Mouse (Mus musculus): ENCODE data around the gene Ago4. TPM values are rescaled to one million over a fixed set of nuclear protein-coding genes. Genes with fewer than 3 reads are reported as not detected.

Ago4 gene
- total and polyA plus RNA-seq, 3 experiments, result 0.42 to 1.8 TPM; not detected in 1

GRCm38 (mm10) chr4:126496963-126497362 lies 36.3 kb downstream of the Ago4 start:
- Histone ChIP-seq H3K9ac (ENCODE audit: control insufficient read depth, low read depth, low read length, poor library complexity, severe bottlenecking) (no peak overlapping the region), H3K9me3 (replicated peaks; ENCODE audit: insufficient read depth, low read length) (no peaks in the 10 kb centered on the region), H3K27ac (ENCODE audit: control insufficient read depth, low read depth, low read length) (no peak overlapping the region), H3K4me1 (ENCODE audit: control insufficient read depth in 1 of 2, insufficient read depth in 2 of 2, low read length in 2 of 2) (peaks cover 0 to 12% of the 10 kb centered on the region in 2 experiments; a peak in 2 of 4 replicates), H3K79me2 (ENCODE audit: control insufficient read depth, insufficient read depth, low read length, poor library complexity) (no peaks in the 10 kb centered on the region), H3K27me3 (ENCODE audit: control insufficient read depth in 1 of 2, insufficient read depth in 2 of 2, low read length in 2 of 2) (no peaks in the 10 kb centered on the region), H3K36me3 (ENCODE audit: control insufficient read depth in 1 of 2, insufficient read depth in 2 of 2, low read length in 2 of 2) (peaks cover 0 to 10% of the 10 kb centered on the region in 2 experiments; a peak in 2 of 4 replicates), H3K4me3 (ENCODE audit: control insufficient read depth in 1 of 2, insufficient read depth in 1 of 2, low read depth in 2 of 2, low read length in 2 of 2) (no peak overlapping the region)
- TF ChIP-seq SMC3 (IDR thresholded peaks at IDR 0.05; ENCODE audit: low read depth, low read length), result no peak
- TF ChIP-seq ZC3H11A (IDR thresholded peaks at IDR 0.05; ENCODE audit: low read depth, low read length), result no peak
- no peak for TF ChIP-seq ZNF384 (IDR thresholded peaks at IDR 0.05; ENCODE audit: low read depth, low read length)
- TF ChIP-seq SIN3A (IDR thresholded peaks at IDR 0.05; ENCODE audit: low read length), result no peak
- TF ChIP-seq EP300 (IDR thresholded peaks at IDR 0.05; ENCODE audit: low read depth in 1 of 2, low read length in 2 of 2), result no peak
- TF ChIP-seq NELFE (IDR thresholded peaks at IDR 0.05; ENCODE audit: low read depth, low read length), result no peak
- TF ChIP-seq MYB (IDR thresholded peaks at IDR 0.05; ENCODE audit: low read depth, low read length), result no peak
- no peak for DNase-seq (ENCODE audit: low read depth, low spot score)

GRCm38 (mm10) chr4:126495942-126496790 lies 37.1 kb downstream of the Ago4 start:
- Histone ChIP-seq H3K4me1 (ENCODE audit: control insufficient read depth in 1 of 2, insufficient read depth in 2 of 2, low read length in 2 of 2) (peaks cover 0 to 12% of the 10 kb centered on the region in 2 experiments; a peak in 2 of 4 replicates), H3K36me3 (ENCODE audit: control insufficient read depth in 1 of 2, insufficient read depth in 2 of 2, low read length in 2 of 2) (peaks cover 0 to 10% of the 10 kb centered on the region in 2 experiments; a peak in 2 of 4 replicates), H3K79me2 (ENCODE audit: control insufficient read depth, insufficient read depth, low read length, poor library complexity) (no peaks in the 10 kb centered on the region), H3K27ac (ENCODE audit: control insufficient read depth, low read depth, low read length) (no peak overlapping the region), H3K9ac (ENCODE audit: control insufficient read depth, low read depth, low read length, poor library complexity, severe bottlenecking) (no peak overlapping the region), H3K4me3 (ENCODE audit: control insufficient read depth in 1 of 2, insufficient read depth in 1 of 2, low read depth in 2 of 2, low read length in 2 of 2) (no peak overlapping the region), H3K9me3 (replicated peaks; ENCODE audit: insufficient read depth, low read length) (no peaks in the 10 kb centered on the region), H3K27me3 (ENCODE audit: control insufficient read depth in 1 of 2, insufficient read depth in 2 of 2, low read length in 2 of 2) (no peaks in the 10 kb centered on the region)
- no peak for TF ChIP-seq NELFE (IDR thresholded peaks at IDR 0.05; ENCODE audit: low read depth, low read length)
- no peak for TF ChIP-seq TCF12 (IDR thresholded peaks at IDR 0.05; ENCODE audit: low read depth, low read length)
- TF ChIP-seq ETS1 (IDR thresholded peaks at IDR 0.05; ENCODE audit: low read depth, low read length), result no peak
- TF ChIP-seq MYB (IDR thresholded peaks at IDR 0.05; ENCODE audit: low read depth, low read length), result no peak
- no peak for TF ChIP-seq JUND (IDR thresholded peaks at IDR 0.05; ENCODE audit: low read depth, low read length)
- TF ChIP-seq USF2 (IDR thresholded peaks at IDR 0.05; ENCODE audit: borderline replicate concordance in 1 of 2, insufficient read depth in 1 of 2, low read depth in 1 of 2, low read length in 2 of 2), result no peak
- TF ChIP-seq ELF1 (IDR thresholded peaks at IDR 0.05; ENCODE audit: low read depth, low read length), result no peak
- no peak for TF ChIP-seq MAX (IDR thresholded peaks at IDR 0.05; ENCODE audit: low read length)
- TF ChIP-seq SIN3A (IDR thresholded peaks at IDR 0.05; ENCODE audit: low read length), result no peak
- TF ChIP-seq ZMIZ1 (IDR thresholded peaks at IDR 0.05; ENCODE audit: low read depth, low read length), result no peak
- TF ChIP-seq KAT2A (conservative IDR thresholded peaks at IDR 0.05; ENCODE audit: low read depth, low read length), result no peak
- TF ChIP-seq MXI1 (IDR thresholded peaks at IDR 0.05; ENCODE audit: low read depth, low read length), result no peak
- no peak for TF ChIP-seq POLR2A (IDR thresholded peaks at IDR 0.05; ENCODE audit: control insufficient read depth in 1 of 2, insufficient read depth in 1 of 2, low read depth in 1 of 2, low read length in 2 of 2, poor library complexity in 1 of 2)
- TF ChIP-seq EP300 (IDR thresholded peaks at IDR 0.05; ENCODE audit: low read depth in 1 of 2, low read length in 2 of 2), result no peak
- no peak for TF ChIP-seq RCOR1 (IDR thresholded peaks at IDR 0.05; ENCODE audit: low read depth, low read length)
- no peak for TF ChIP-seq TBP (IDR thresholded peaks at IDR 0.05; ENCODE audit: low read depth, low read length)
- TF ChIP-seq ZNF384 (IDR thresholded peaks at IDR 0.05; ENCODE audit: low read depth, low read length), result no peak
- TF ChIP-seq MAZ (IDR thresholded peaks at IDR 0.05; ENCODE audit: low read depth, low read length), result no peak
- no peak for DNase-seq (ENCODE audit: low read depth, low spot score)
